Mouse (Mus musculus) lung, adult 2 months (tissue): ENCODE measurements around the gene Pde6c. TPM values are rescaled to one million over a fixed set of nuclear protein-coding genes. Genes with fewer than 3 reads are reported as not detected.

ENCODE experiments used
- DNase-seq: peaks from one replicate; pipeline ENCODE4 v3.0.0; 2022
- H3K4me1 ChIP-seq: fragments of 200-500 bp; 2 replicates; pipeline ENCODE4 v1.6.1; 2011; ENCODE audit warnings: low read length; ENCODE audit not compliant: control insufficient read depth, insufficient read depth
- H3K4me3 ChIP-seq: fragments of 200-500 bp; replicated peaks from 2 replicates; pipeline ENCODE3; 2011; ENCODE audit warnings: low read depth, mild to moderate bottlenecking, control low read depth, low read length; ENCODE audit errors: extremely low read depth
- CTCF ChIP-seq: fragments of 200-500 bp; IDR thresholded peaks from 2 replicates; pipeline ENCODE4 v1.5.1; 2011; ENCODE audit warnings: mild to moderate bottlenecking, low read length, control low read depth; ENCODE audit not compliant: insufficient read depth
- POLR2A ChIP-seq: fragments of 200-500 bp; IDR thresholded peaks from 2 replicates; pipeline ENCODE4 v1.6.1; 2011; ENCODE audit warnings: low read depth, mild to moderate bottlenecking, control low read depth, low read length, borderline replicate concordance; ENCODE audit errors: extremely low read depth
- WGBS: fragments of 180-500 bp; shearing (Covaris S2); methylation state at CpG from one replicate; pipeline ENCODE4 v1.1.7; 2018; 5-methylcytosine and 5-hydroxymethylcytosine counted together
- polyA plus RNA-seq: library from polyadenylated mRNA; depleted of rRNA; stranded (reverse); fragments of >200 nt; gene quantifications from 2 replicates; pipeline ENCODE4 v1.2.3, GENCODE M21; 2012; rRNA removed

The Pde6c gene
- not detected in 2 replicates for polyA plus RNA-seq

GRCm38 (mm10) chr19:38132481-38132880 lies at the start of gene Pde6c:
Gene Pde6c, plus strand, starts transcription at chr19:38132781.
- Histone ChIP-seq H3K4me3 (no peak within 1 kb of the TSS), H3K4me1 (no peaks in the 10 kb centered on the region)
- 81% methylated on average over 6 of the region's 6 CpGs for WGBS
- TF ChIP-seq CTCF (no peak), POLR2A (no peak)
- DNase-seq = no peak

GRCm38 (mm10) chr19:38082931-38083525 lies 49.6 kb upstream of the Pde6c start:
- 41% methylated on average over 5 of the region's 5 CpGs for WGBS
- DNase-seq = no peak
- TF ChIP-seq CTCF (no peak), POLR2A (no peak)
- Histone ChIP-seq H3K4me1 (no peaks in the 10 kb centered on the region), H3K4me3 (no peak overlapping the region)

GRCm38 (mm10) chr19:38085841-38086240 lies 46.7 kb upstream of the Pde6c start:
- Histone ChIP-seq H3K4me3 (no peak overlapping the region), H3K4me1 (no peaks in the 10 kb centered on the region)
- 81% methylated on average over 4 of the region's 4 CpGs for WGBS
- TF ChIP-seq CTCF (no peak), POLR2A (no peak)
- no peak for DNase-seq

- 39% methylated on average over 11 of the region's 11 CpGs for WGBS
These were observed 45.5 kb upstream of the Pde6c start for GRCm38 (mm10) chr19:38086948-38087551.

GRCm38 (mm10) chr19:38089358-38089757 lies 43.2 kb upstream of the Pde6c start:
- no peak for TF ChIP-seq CTCF
- no peak for TF ChIP-seq POLR2A
- no peak for DNase-seq
- Histone ChIP-seq H3K4me3 (no peak overlapping the region), H3K4me1 (no peaks in the 10 kb centered on the region)
- 62% methylated on average over 8 of the region's 8 CpGs for WGBS

More at GRCm38 (mm10) chr19:38086948-38087551, 45.5 kb upstream of the Pde6c start:
- DNase-seq = no peak
- no peak overlapping the region for H3K4me3 ChIP-seq
- H3K4me1 ChIP-seq = no peaks in the 10 kb centered on the region
- TF ChIP-seq POLR2A (no peak), CTCF (peak; percentile 37; the same call in 1 of the 2 replicates)

- no peak for DNase-seq
- Histone ChIP-seq H3K4me3 (no peak overlapping the region), H3K4me1 (no peaks in the 10 kb centered on the region)
- TF ChIP-seq CTCF = no peak
- WGBS = 57% methylated on average over 4 of the region's 4 CpGs
These were observed 41.0 kb upstream of the Pde6c start for GRCm38 (mm10) chr19:38091512-38091985.

GRCm38 (mm10) chr19:38096231-38096630 lies 36.4 kb upstream of the Pde6c start:
- WGBS = 10% methylated on average over 4 of the region's 4 CpGs

GRCm38 (mm10) chr19:38096858-38097758 lies 35.5 kb upstream of the Pde6c start, which contains the start of gene Ffar4:
Gene Ffar4, plus strand, starts transcription at chr19:38097071.
- peak; percentile 45 for DNase-seq
- Histone ChIP-seq H3K4me1 (no peaks in the 10 kb centered on the region), H3K4me3 (peak within 1 kb of the TSS; percentile 74)
- WGBS = 1% methylated on average over 77 of the region's 77 CpGs
- TF ChIP-seq CTCF = no peak
- TF ChIP-seq POLR2A = peak; percentile 33; the same call in 1 of the 2 replicates

More at GRCm38 (mm10) chr19:38096231-38096630, 36.4 kb upstream of the Pde6c start:
- TF ChIP-seq CTCF = no peak
- no peak for TF ChIP-seq POLR2A
- no peak for DNase-seq
- Histone ChIP-seq H3K4me3 (no peak overlapping the region), H3K4me1 (no peaks in the 10 kb centered on the region)

GRCm38 (mm10) chr19:38107871-38108270 lies 24.7 kb upstream of the Pde6c start:
- TF ChIP-seq POLR2A (no peak), CTCF (no peak)
- Histone ChIP-seq H3K4me3 (no peak overlapping the region), H3K4me1 (no peaks in the 10 kb centered on the region)
- DNase-seq = no peak
- 89% methylated on average over 4 of the region's 4 CpGs for WGBS
